Mouse (Mus musculus) liver, embryonic 15.5 days (tissue): ENCODE measurements around the gene Rhod. TPM values are rescaled to one million over a fixed set of nuclear protein-coding genes. Genes with fewer than 3 reads are reported as not detected.

Source experiments
- ATAC-seq: fragments of 200-750 bp; cut with Nextera tagmentation; 2 replicates; pipeline ENCODE4 v1.8.0; 2017; ENCODE audit warnings: moderate number of reproducible peaks, mild to moderate bottlenecking, moderate library complexity; ENCODE audit not compliant: insufficient read depth
- H3K27ac ChIP-seq: fragments of 300-500 bp; sonication (generic); replicated peaks from 2 replicates; pipeline ENCODE4 v1.5.1; 2015; ENCODE audit warnings: mild to moderate bottlenecking, inconsistent platforms
- H3K27me3 ChIP-seq: fragments of 300-500 bp; sonication (generic); 2 replicates; pipeline ENCODE4 v1.6.1; 2015; ENCODE audit warnings: mild to moderate bottlenecking, inconsistent platforms
- H3K36me3 ChIP-seq: fragments of 300-500 bp; sonication (generic); replicated peaks from 2 replicates; pipeline ENCODE4 v1.6.1; 2015; ENCODE audit warnings: moderate library complexity, mild to moderate bottlenecking, inconsistent platforms
- H3K4me1 ChIP-seq: fragments of 300-500 bp; sonication (generic); replicated peaks from 2 replicates; pipeline ENCODE4 v1.6.1; 2015; ENCODE audit warnings: inconsistent platforms
- H3K4me2 ChIP-seq: fragments of 300-500 bp; sonication (generic); 2 replicates; pipeline ENCODE4 v1.6.1; 2015; ENCODE audit warnings: moderate library complexity, mild to moderate bottlenecking, inconsistent platforms
- H3K4me3 ChIP-seq: fragments of 300-500 bp; sonication (generic); replicated peaks from 2 replicates; pipeline ENCODE4 v1.5.1; 2015; ENCODE audit warnings: mild to moderate bottlenecking, inconsistent platforms
- H3K9ac ChIP-seq: fragments of 300-500 bp; sonication (generic); 2 replicates; pipeline ENCODE4 v1.6.1; 2015; ENCODE audit warnings: moderate library complexity, mild to moderate bottlenecking, inconsistent platforms
- H3K9me3 ChIP-seq: fragments of 300-500 bp; sonication (generic); replicated peaks from 2 replicates; pipeline ENCODE4 v1.6.1; 2016; ENCODE audit warnings: inconsistent platforms
- WGBS: fragments of 180-500 bp; shearing (Covaris S2); methylation state at CpG from one replicate; pipeline ENCODE4 v1.1.7; 2015; ENCODE audit warnings: mixed read lengths; ENCODE audit not compliant: insufficient replicate concordance; 5-methylcytosine and 5-hydroxymethylcytosine counted together
- polyA plus RNA-seq: library from polyadenylated mRNA; unstranded; fragments of >200 nt; fragmentation: Nextera tagmentation; extraction: Ambion mirVana; gene quantifications from 2 replicates; pipeline ENCODE4 v1.2.1, GENCODE M21; 2015

Rhod gene
- polyA plus RNA-seq: 7.9 and 8.5 TPM in 2 replicates

DNA sequence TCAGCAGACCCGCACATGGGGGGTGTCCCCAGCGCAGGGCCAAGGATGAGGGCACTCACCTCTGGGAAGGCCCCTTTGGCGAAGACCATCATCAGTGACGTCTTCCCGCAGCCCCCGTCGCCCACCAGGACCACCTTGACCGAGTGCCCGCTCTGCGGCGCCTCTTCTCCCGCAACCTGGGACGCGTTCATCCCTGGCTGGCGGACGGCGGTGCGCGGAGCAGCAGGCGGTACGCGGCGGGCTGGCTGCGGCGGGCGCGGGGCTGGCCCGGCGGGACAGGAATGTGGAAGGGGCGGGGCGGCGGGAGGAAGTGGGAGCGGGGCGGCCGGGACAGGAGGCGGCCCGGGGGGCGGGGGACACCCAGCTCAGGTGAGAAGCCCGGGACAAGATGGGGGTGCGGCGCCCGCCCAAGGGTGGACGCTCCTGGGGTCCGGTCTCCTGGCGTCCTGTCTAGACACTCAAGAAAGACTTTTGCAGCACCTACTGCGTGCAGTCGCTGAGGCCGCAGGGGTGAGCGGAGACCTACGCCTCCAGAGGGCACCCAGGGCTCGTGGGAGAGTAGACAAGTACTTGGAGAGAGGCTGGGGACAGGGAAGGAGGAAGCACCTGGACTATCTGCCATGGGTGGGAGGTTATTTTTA lies at the start of gene Rhod:
TSS of gene Rhod (minus strand) at position 272 of the 641 bp plus-strand sequence.
- H3K27ac ChIP-seq: peak within 1 kb of the TSS; percentile 64; the same call in 1 of the 2 replicates
- 2% methylated on average over 45 of the region's 51 CpGs for whole genome bisulfite sequencing
- no peaks in the 10 kb centered on the region for H3K9me3 ChIP-seq

DNA sequence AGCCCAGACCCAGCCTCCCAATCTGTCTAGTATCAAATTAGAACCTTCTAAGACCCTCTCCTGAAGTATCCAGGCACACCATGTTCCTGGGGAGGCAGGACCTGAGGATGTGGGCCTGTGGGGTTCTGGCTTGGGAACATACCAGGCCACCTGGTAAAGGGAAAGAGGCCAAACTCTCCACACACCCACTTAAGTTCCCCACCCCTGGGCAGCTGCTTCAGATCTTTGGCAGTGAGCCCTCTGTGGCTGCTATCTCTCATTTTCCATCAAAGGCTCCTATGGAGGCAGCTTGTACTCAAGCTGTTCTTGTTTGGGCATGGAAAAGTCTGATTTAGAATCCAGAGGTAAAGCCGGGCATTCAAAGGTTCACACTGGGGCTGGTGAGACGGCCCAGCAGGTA lies 48.6 kb upstream of the Rhod start:
- Histone ChIP-seq H3K4me3 (no peak overlapping the region), H3K9ac (no peak overlapping the region), H3K9me3 (no peaks in the 10 kb centered on the region), H3K27ac (no peak overlapping the region), H3K4me1 (0 out of 2 replicates have a peak, but pooled peaks cover 8% of the 10 kb centered on the region), H3K36me3 (no peaks in the 10 kb centered on the region), H3K4me2 (no peak overlapping the region), H3K27me3 (peaks cover under 1% of the 10 kb centered on the region; the same call in 1 of the 2 replicates)
- ATAC-seq: no peak
- 67% methylated on average over 2 of the region's 2 CpGs for WGBS

More for the DNA sequence above, at the start of gene Rhod:
- H3K36me3 ChIP-seq: no peaks in the 10 kb centered on the region
- H3K4me2 ChIP-seq: peak within 1 kb of the TSS; percentile 59
- peak within 1 kb of the TSS; percentile 59 for H3K4me3 ChIP-seq
- H3K4me1 ChIP-seq: peaks cover 38% of the 10 kb centered on the region
- H3K27me3 ChIP-seq: peaks cover 45% of the 10 kb centered on the region
- H3K9ac ChIP-seq: no peak within 1 kb of the TSS; the same call in 1 of the 2 replicates
- peak; percentile 38 for ATAC-seq

DNA sequence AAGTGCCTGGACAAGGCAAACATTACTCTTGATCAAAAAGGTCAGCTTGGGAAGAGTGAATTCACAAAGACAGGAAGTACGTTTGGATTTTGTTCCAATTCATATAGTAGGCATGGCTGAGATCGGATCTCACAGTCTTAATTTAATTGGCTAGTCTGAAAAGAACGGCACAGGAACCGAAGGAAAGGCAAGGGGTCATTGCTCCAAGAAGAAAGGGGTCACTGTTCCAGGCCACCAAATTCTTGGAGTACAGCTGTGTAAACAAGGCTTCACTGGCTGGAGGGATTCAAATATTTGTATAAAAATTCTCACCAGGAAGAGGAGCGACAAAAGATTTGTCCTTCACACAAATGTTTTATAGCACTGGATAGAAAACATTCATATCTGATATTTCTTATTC lies 45.8 kb upstream of the Rhod start:
- no peaks in the 10 kb centered on the region for H3K36me3 ChIP-seq
- H3K9me3 ChIP-seq: no peaks in the 10 kb centered on the region
- no peak overlapping the region for H3K9ac ChIP-seq
- H3K27ac ChIP-seq: no peak overlapping the region
- no peak overlapping the region for H3K4me2 ChIP-seq
- ATAC-seq: no peak
- H3K27me3 ChIP-seq: peaks cover 6% of the 10 kb centered on the region
- H3K4me1 ChIP-seq: 0 out of 2 replicates have a peak, but pooled peaks cover 4% of the 10 kb centered on the region
- H3K4me3 ChIP-seq: no peak overlapping the region
- 48% methylated on average over 5 of the region's 5 CpGs for WGBS

DNA sequence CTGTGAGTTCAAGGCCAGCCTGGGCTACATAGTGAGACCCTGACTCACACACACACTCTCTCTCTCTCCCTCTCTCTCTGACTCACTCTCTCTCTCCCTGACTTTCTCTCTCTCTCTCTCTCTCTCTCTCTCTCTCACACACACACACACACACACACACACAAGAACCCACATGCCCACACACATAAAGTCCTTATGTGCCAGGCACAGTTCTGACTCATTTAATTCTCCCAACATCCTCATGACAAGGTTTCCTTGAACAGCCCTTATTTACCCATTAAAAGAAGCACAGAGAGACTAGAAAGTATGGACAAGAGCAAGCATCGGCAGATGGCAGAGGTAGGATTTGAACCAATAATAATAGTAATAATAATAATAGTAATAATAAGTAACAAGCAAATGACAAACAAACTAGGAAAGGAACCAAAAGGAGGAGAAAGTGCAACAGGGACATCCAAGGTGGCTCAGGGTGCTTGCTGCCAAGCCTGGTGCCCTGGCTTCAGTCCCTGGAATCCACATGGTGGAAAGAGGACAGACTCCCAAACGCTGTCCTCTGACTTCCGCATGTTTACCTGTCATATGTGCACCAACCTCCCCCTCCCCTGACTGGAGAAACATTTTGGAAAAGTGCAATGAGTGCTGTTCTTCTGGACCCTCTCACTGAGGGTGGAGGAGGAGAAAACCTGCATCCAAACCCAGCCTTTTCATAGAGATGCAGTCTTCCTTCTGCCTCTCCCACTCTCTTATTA lies 43.1 kb upstream of the Rhod start:
- Histone ChIP-seq H3K9me3 (no peaks in the 10 kb centered on the region), H3K9ac (no peak overlapping the region), H3K4me1 (peaks cover 6% of the 10 kb centered on the region), H3K27me3 (peaks cover 31% of the 10 kb centered on the region), H3K36me3 (no peaks in the 10 kb centered on the region), H3K4me2 (no peak overlapping the region), H3K4me3 (no peak overlapping the region), H3K27ac (no peak overlapping the region)
- ATAC-seq: no peak
- 76% methylated on average over 3 of the region's 3 CpGs for WGBS

DNA sequence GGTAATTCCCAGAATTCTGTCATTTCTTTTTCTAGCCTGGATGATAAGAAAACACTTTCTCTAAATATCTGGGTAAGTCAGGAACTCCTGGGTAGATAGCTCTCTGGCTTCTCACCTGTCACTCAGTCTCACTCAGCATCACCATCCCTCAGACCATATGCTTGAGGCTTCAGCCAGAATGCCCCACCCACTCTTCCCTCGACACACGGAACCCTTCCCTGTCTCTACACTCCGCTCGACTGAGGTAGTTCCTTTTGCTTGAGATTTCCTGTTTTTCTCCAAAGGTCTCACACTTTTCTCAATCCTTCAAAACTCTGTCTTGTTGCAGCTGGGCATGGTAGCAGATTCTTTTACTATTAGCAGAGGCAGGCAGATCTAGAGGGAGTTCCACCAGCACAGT lies 42.1 kb upstream of the Rhod start:
- peaks cover 40% of the 10 kb centered on the region for H3K27me3 ChIP-seq
- 19% methylated on average over 4 of the region's 4 CpGs for WGBS
- no peaks in the 10 kb centered on the region for H3K36me3 ChIP-seq
- no peak overlapping the region for H3K9ac ChIP-seq
- no peak for ATAC-seq
- H3K4me1 ChIP-seq: peaks cover 15% of the 10 kb centered on the region
- H3K4me2 ChIP-seq: no peak overlapping the region
- no peak overlapping the region for H3K4me3 ChIP-seq
- no peaks in the 10 kb centered on the region for H3K9me3 ChIP-seq
- H3K27ac ChIP-seq: no peak overlapping the region

DNA sequence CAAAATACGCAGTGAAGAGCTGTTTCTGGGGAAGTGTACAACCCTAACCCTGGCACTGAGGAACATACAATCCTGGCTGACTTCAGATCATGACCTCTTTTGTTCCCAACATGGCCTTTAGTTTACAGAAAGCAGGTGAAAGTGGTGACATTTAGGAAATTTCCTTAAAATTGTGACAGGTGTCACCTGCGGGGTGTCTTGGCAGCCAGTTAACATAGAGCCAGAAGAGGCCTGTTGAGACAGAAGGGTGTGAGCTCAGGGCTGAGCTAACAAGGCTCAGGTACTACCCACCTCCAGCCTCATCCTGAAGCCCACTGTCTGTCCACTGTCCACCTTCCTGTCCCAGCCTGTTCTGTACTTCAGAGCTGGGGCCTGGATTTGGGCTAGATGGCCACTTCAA lies 40.8 kb upstream of the Rhod start:
- H3K9me3 ChIP-seq: no peaks in the 10 kb centered on the region
- no peak overlapping the region for H3K27ac ChIP-seq
- H3K4me2 ChIP-seq: no peak overlapping the region
- H3K4me3 ChIP-seq: no peak overlapping the region
- H3K27me3 ChIP-seq: peaks cover 53% of the 10 kb centered on the region
- no peaks in the 10 kb centered on the region for H3K36me3 ChIP-seq
- H3K9ac ChIP-seq: no peak overlapping the region
- ATAC-seq: no peak
- 64% methylated on average over 2 of the region's 2 CpGs for WGBS
- H3K4me1 ChIP-seq: peaks cover 15% of the 10 kb centered on the region

DNA sequence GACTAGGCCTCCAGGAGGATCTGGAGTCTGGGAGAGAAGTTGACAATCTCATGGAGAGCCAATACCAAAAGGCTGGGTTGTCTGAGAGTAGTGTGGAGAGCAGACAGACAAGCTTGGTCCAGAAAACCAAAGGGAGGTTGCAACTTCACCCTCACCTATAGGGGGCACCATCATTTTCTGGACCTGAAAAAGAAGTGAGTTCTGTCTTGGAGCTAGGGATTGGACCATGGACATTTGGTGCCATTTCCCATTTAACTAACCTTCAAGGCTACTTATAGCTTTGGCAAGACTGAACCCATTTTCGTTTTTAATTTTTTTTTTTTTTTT lies 38.9 kb upstream of the Rhod start:
- Histone ChIP-seq H3K9me3 (no peaks in the 10 kb centered on the region), H3K27ac (no peak overlapping the region), H3K4me3 (no peak overlapping the region), H3K4me1 (peaks cover 15% of the 10 kb centered on the region), H3K4me2 (peak overlapping the region; percentile 10; the same call in 1 of the 2 replicates), H3K9ac (no peak overlapping the region), H3K36me3 (no peaks in the 10 kb centered on the region), H3K27me3 (peaks cover 72% of the 10 kb centered on the region)
- ATAC-seq: no peak
- 6% methylated on average over 1 of the region's 1 CpGs for WGBS

DNA sequence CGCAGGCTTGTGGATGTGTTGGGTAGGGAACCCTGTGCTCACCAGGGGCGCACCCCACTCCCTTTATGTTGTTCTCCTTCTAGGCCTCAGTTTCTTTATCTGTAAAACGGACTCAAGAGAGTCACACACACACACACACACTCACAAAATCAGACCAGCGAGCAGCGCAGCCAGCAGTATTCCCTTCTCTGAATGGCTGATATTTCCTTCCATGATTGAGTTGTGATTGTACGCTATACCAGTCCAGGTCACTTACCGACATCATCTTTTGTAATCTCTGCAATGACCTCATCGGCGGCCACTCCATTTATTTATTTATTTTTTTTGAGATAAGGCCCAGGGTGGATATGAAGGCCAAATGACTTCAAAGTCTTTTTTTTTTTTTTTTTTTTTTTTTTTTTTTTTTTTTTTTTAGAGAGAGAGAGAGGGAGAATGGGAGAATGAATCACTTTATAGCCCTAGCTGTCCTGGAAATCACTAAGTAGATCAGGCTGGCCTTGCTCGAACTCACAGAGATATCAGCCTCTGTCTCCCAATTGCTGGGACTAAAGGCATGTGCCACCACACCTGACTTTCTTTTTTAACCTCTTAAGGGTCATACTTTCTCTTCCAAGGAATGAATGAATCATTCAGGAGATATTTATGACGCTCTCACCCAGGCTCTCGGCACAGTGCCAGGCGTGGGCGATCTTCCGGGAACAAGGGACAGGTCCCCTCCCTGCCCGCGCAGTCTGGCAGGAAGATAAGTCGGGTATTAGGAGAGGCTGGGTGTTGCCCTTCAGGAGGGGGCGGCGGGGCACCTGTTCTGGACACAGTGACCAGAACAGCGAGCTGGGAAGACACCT lies 38.3 kb upstream of the Rhod start, which contains the start of gene Syt12:
TSS of gene Syt12 (minus strand) at position 103 of the 845 bp plus-strand sequence.
- no peak for ATAC-seq
- H3K9me3 ChIP-seq: no peaks in the 10 kb centered on the region
- H3K4me3 ChIP-seq: peak within 1 kb of the TSS; percentile 45
- peak within 1 kb of the TSS; percentile 70 for H3K4me2 ChIP-seq
- peak within 1 kb of the TSS; percentile 12; the same call in 1 of the 2 replicates for H3K9ac ChIP-seq
- no peaks in the 10 kb centered on the region for H3K36me3 ChIP-seq
- WGBS: 20% methylated on average over 21 of the region's 21 CpGs
- no peak within 1 kb of the TSS for H3K27ac ChIP-seq
- peaks cover 15% of the 10 kb centered on the region for H3K4me1 ChIP-seq
- peaks cover 74% of the 10 kb centered on the region for H3K27me3 ChIP-seq

DNA sequence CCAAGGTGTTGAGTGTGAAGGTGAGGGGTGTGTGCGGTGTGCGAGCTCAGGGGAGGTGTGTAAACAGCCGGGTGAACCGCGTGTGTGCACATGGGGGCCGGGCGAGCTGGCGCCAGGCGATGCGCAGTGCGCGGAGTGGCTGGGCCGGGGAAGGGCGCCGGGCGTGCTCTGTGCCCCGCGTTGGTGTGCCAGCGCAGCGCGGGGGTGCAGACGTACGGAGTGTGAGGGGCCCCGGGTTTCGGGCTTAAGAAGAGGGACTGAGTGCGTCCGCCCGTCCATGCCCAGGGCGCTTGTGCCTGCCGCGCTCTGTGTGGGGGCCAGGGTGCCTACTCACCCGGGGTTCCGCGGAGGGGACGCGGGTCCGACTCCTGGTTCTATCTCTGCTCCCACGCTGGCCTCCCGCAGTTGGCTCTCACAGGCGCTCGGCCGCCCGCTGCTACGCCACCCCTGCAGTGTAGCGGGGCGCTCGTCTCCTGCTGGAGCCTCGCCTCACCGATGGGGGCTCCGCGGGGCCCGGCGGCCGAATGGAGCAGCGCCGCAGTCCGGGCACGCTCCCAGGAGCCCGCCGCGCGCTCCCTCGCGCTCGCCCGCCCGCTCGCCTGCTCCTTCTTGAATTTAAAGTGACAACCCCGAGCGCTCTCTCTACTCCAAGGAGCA lies 37.5 kb upstream of the Rhod start:
- peak overlapping the region; percentile 70 for H3K4me2 ChIP-seq
- H3K9ac ChIP-seq: peak overlapping the region; percentile 12; the same call in 1 of the 2 replicates
- H3K9me3 ChIP-seq: no peaks in the 10 kb centered on the region
- WGBS: 1% methylated on average over 69 of the region's 70 CpGs
- H3K36me3 ChIP-seq: no peaks in the 10 kb centered on the region
- peaks cover 15% of the 10 kb centered on the region for H3K4me1 ChIP-seq
- H3K4me3 ChIP-seq: peak overlapping the region; percentile 45
- peaks cover 81% of the 10 kb centered on the region for H3K27me3 ChIP-seq
- ATAC-seq: no peak; the same call in 1 of the 2 replicates
- no peak overlapping the region for H3K27ac ChIP-seq

DNA sequence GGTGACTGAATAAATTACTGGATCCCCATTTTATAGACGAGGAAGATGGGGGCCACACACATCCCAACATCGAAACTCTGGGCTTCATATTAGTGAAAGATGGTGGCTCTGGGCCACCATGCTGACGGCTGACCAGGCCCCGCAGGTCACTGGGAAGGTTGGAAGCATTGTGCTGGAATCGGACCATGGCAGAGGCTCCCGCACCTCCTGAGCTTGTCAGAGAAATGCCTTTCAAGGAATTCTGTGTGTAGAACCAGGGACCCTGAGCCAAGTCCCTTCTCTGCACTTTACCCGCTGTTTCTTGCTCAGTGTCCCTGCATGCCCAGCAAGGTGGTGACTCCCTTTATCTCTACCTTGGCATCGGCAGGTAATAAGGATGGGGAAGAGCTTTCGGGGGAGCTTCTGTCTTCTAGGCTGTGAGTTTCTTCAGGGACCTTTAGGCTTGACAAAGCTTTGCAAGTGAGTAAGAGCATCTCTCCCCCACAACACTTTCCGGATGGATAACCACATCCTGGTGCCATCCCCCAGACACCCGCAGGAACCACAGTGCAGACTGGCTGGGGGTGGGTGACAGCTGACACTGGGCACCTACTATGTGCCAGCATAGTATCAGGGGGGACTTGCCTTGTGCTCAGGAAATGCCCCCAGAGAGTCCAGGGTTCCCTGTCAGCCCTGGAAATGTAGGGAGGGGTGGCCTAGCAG lies 36.1 kb upstream of the Rhod start:
- Histone ChIP-seq H3K4me2 (no peak overlapping the region), H3K4me1 (peaks cover 15% of the 10 kb centered on the region), H3K27me3 (peaks cover 85% of the 10 kb centered on the region), H3K4me3 (no peak overlapping the region), H3K36me3 (no peaks in the 10 kb centered on the region), H3K9me3 (no peaks in the 10 kb centered on the region), H3K9ac (no peak overlapping the region), H3K27ac (no peak overlapping the region)
- no peak for ATAC-seq
- 52% methylated on average over 11 of the region's 11 CpGs for WGBS
